Mouse (Mus musculus): Measurements from ENCODE around the gene Anxa3.
A peak's percentile ranks its signal among the peaks of the same experiment; 100 is the strongest.

Gene Anxa3

DNA sequence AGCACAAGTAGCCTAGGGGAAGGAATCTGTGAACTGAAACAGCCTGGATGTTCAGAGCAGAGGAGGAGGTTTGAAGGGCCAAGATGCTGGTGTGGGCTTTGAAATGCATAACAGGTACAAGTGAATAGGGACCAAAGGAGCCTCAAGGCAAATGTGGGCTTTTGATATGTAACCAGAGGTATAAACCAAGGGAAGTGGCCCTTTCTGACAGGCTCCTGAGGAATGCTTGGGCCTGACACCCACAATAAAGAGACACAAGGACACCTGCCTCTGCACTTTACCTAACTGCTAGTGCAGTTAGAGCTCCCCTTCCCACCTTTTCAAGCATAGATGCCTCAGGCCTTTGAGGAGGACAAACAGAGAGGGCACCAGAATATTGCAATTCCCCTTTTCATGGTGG, 54.8 kb downstream of the Anxa3 start:
- no peak for DNase-seq (ENCODE audit: low spot score)

DNA sequence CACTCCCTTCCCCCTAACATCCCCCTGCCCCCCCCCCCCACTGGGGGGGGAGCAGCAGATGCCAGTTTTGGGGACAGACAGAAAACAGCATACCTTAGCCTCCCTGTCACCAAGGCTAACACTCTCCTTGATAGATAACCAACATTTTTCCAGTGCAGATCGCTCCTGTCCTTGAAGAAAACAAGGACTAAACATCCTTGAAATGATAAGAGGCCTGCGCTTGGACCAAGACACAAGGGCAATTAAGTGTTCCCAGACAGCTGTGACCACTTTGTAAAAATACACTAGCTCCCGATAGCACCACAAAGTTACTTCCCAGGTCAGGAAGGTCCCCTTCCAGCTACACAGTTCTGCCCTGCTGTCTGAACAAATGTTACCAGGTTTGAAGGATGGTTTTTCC, 55.2 kb downstream of the Anxa3 start:
- DNase-seq (ENCODE audit: low spot score), result no peak

- DNase-seq (ENCODE audit: low spot score), result no peak
Measured at GRCm38 (mm10) chr5:96849232-96849631, 56.1 kb downstream of the Anxa3 start.

DNA sequence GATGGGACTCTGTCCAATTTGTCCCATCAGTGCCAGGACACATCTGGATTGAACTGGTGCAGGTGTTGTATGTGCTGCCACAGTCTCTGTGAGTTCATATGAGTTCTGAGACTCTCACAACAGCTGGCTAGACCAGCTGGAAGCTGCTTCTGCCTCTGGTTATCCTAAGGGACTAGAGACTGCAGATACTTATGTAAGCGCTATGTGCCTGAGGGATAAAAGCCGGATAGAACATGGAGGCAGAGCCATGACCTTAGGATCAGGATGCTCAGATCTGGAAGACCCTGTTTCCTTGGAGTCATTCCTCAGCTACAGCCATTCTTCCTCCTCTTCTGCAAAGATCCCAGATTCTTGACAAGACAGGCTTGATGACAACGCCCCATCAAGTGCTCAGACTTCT, 60.3 kb downstream of the Anxa3 start:
- no peak for DNase-seq (ENCODE audit: low spot score)

GRCm38 (mm10) chr5:96854350-96854749, 61.2 kb downstream of the Anxa3 start:
- no peak for DNase-seq (ENCODE audit: low spot score)

DNA sequence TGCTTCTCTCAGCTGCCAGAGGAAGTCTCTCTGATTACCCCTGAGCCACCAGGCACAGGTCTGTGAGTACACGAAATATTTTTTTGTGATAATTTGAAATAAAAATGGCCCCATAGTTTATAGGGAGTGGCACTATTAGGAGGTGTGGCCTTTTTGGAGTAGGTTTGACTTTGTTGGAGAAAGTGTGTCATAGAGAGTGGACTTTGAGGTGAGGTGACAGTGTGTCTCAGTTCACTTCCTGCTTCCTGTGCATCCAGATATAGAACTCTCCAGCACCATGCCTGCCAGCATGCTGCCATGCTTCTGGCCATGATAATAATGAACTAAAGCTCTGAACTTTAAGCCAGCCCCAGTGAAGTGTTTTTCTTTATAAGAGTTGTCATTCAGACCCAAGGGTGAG, 66.8 kb downstream of the Anxa3 start:
- DNase-seq (ENCODE audit: low spot score), result no peak

DNA sequence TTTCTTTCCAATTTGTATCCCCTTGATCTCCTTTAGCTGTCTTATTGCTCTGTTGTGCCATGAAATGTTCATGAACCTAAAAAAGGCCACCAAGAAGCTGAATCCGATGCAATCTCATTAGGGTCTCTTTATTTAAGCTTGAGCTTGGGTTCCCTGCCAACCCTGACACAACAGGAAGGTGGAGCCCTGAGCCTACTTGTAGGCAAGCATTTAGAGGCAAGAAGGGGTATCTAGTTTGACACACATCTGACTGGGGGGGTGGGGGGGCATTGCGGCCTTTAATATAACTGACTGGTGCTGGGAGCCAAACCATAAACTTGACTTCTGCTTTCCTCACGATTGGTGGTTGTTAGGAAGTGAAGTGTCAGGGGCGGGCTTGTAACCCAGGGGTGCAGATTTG, 74.0 kb downstream of the Anxa3 start:
- DNase-seq (ENCODE audit: low spot score), result no peak

GRCm38 (mm10) chr5:96868893-96869292, 75.8 kb downstream of the Anxa3 start:
- DNase-seq (ENCODE audit: low spot score), result peak; percentile 33

DNA sequence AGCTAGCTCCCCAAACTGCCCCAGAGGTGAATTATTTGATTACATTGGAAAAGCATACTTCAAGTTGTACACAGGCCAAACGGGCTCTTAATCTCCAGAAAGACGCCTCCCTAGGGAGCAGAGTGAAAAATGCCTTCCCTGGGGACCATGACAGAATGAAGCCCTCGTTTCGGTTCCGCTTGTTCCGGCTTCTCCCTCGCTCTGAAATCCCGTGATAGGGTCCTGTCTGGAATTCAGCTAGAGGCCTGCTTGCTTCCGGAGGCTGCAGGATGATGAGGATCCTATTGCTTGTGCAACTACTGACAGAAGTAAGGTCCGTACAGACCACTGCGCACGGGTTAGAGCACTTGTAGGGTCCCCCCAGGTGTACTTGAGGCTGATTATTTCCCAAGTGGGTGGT, 77.9 kb downstream of the Anxa3 start:
- no peak for DNase-seq (ENCODE audit: low spot score)

GRCm38 (mm10) chr5:96878178-96878577, 85.0 kb downstream of the Anxa3 start:
- no peak for DNase-seq (ENCODE audit: low spot score)

- DNase-seq (ENCODE audit: low spot score), result no peak
Measured at GRCm38 (mm10) chr5:96878851-96879540, 85.9 kb downstream of the Anxa3 start.

GRCm38 (mm10) chr5:96880231-96880630, 87.1 kb downstream of the Anxa3 start:
- DNase-seq (ENCODE audit: low spot score), result no peak

- no peak for DNase-seq (ENCODE audit: low spot score)
Measured at GRCm38 (mm10) chr5:96881118-96881517, 88.0 kb downstream of the Anxa3 start.

DNA sequence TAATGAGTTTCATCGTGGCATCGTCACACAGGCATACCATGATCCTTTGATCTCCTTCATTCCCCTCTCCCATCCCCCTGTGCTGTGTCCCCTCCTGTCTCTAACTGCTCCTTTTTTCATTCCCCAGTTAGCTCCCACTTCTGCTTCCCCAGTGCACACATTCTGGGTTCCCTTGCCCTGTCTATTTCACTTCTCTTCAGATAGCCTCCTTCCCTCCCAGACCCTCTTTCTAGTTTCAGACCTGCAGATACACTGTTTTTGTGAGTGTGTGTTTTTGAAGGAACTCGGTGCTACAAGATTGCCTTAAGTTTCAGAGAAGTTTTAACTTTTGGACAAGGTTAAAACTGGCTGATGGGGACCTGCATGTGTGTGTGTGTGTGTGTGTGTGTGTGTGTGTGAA, 88.5 kb downstream of the Anxa3 start:
- DNase-seq (ENCODE audit: low spot score), result no peak

GRCm38 (mm10) chr5:96885202-96885601, 92.1 kb downstream of the Anxa3 start:
- DNase-seq (ENCODE audit: low spot score), result no peak

DNA sequence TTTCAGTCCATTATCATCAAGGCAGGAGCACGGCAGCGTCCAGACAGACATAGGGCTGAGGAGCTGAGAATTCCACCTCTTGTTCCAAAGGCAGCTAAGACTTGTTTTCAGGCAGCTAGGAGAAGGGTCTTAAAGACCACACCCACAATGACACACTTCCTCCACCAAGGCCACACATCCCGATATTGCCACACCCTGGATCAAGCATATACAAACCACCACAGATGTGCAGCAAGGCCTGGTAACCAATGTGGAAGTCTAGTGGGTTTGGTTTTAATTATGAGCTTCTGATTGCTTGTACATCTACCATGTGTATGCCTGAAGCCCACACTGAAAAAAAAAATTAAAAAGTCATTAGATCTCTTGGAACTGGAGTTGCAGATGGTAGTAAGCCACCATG, 95.3 kb downstream of the Anxa3 start:
- DNase-seq (ENCODE audit: low spot score), result no peak

DNA sequence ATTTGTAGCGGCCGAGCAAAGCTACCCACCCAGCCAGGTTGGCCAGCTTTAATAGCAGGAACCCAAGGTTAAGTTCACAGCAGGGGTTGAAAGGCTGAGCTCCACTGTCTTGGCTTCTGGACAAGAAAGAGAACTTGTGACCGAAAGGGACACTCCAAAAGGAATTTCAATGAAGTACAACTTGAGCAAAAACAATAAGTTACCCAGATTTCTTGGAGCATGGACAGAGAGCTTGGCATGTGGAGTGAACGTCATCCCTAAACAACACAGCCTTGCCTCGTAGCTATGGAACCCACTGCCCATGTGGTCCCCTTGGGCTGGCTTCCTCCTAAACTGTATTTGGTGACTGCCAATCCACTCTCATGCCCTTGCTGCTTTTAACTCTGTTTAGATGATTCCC, 97.2 kb downstream of the Anxa3 start:
- no peak for DNase-seq (ENCODE audit: low spot score)
